Mouse (Mus musculus) myocyte (in vitro differentiated cells): ENCODE data around the gene Tlr13.

ENCODE experiments used
- MAX ChIP-seq: IDR thresholded peaks from one replicate; pipeline ENCODE4 v1.6.1; 2011; ENCODE audit warnings: low read depth, mild to moderate bottlenecking, control low read depth
- POLR2A ChIP-seq: IDR thresholded peaks from one replicate; pipeline ENCODE4 v1.6.1; 2011; ENCODE audit warnings: low read depth, mild to moderate bottlenecking, control low read depth, moderate library complexity; ENCODE audit not compliant: insufficient read length
- SRF ChIP-seq: IDR thresholded peaks from one replicate; pipeline ENCODE4 v1.6.1; 2011; ENCODE audit warnings: low read depth; ENCODE audit not compliant: control insufficient read depth, insufficient read length
- TCF12 ChIP-seq: IDR thresholded peaks from one replicate; pipeline ENCODE4 v1.6.1; 2011; ENCODE audit warnings: mild to moderate bottlenecking, control low read depth; ENCODE audit not compliant: poor library complexity, insufficient read depth, severe bottlenecking
- USF1 ChIP-seq: IDR thresholded peaks from one replicate; pipeline ENCODE4 v1.6.1; 2011; ENCODE audit warnings: low read depth, mild to moderate bottlenecking, control low read depth, moderate library complexity

- TF ChIP-seq POLR2A, result no peak
- no peak for TF ChIP-seq MAX
- TF ChIP-seq USF1, result no peak
- no peak for TF ChIP-seq SRF
- no peak for TF ChIP-seq TCF12
Observed at GRCm38 (mm10) chrX:106113881-106114280, 29.1 kb upstream of the Tlr13 start.
